Mouse (Mus musculus) liver, postnatal 0 days (tissue): ENCODE measurements around the gene Ppp1r7.

Experiments used
- CTCF ChIP-seq: sonication (generic); IDR thresholded peaks from 2 replicates; pipeline ENCODE4 v1.5.1; 2016; ENCODE audit warnings: antibody characterized with exemption, low read depth
- EP300 ChIP-seq: IDR thresholded peaks from 2 replicates; pipeline ENCODE4 v1.6.1; 2016; ENCODE audit warnings: antibody characterized with exemption, low read depth, mild to moderate bottlenecking

DNA sequence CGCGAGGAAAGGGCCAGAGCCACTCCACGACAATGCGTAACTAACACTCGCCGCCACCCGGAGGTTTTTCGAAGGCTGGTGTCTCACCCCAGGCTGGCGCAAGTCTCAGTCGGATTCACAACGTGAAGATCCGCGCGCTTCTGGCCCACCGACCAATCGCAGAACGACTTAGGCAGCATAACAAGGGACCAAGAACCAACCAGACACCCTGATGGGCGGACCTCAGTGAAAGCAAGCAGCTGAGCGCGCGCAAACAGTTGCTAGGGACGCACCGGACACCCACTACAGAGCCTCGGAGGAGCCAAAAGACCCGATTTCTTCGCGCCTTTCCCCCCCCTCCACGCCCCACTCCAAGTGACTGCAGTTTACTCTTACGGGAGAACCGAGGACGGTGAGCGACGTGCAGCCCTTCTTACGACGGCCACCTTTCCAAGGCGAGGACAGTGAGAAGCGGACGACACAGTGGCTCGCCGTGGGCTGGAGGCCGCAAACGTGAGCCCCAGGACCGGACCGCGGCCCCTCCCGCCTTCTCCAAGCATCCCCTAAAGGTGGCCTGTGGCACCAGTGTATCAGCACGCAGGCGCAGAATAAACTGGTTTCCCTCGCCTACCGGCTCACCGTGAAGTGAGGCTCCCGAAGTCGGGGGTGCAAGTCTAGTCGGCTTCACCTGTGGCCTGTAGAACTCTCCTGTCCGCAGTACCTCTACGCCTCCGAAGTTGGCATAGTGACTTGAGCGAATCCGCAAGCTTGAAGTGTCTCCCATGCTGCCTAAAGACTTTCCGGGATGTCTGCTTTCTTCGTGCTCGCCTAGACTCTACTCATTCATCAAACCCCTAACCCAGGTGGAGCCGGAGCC is at the start of gene Ppp1r7, which contains the start of gene Pask:
- no peak for TF ChIP-seq CTCF
- peak; percentile 28; the same call in 1 of the 2 replicates for TF ChIP-seq EP300
